Mouse (Mus musculus): ENCODE results near the gene Rab30. TPM values are rescaled to one million over a fixed set of nuclear protein-coding genes. Genes with fewer than 3 reads are reported as not detected.
"Not testable (repeated sequence)": the region's sequence is repeated elsewhere in the genome, so short reads cannot be mapped to it uniquely, and the experiment has no call there.

Rab30 gene
- total and polyA plus RNA-seq, 2 experiments from 2014 or later = 6.1 to 7.3 TPM

- TF ChIP-seq EP300 (IDR thresholded peaks at IDR 0.05; ENCODE audit: low read depth) (no peak), CTCF (IDR thresholded peaks at IDR 0.05; ENCODE audit: low read depth) (no peak)
Observed at GRCm38 (mm10) chr7:92724261-92724660, 17.1 kb upstream of the Rab30 start.

GRCm38 (mm10) chr7:92729583-92729982, 11.8 kb upstream of the Rab30 start:
- 61% methylated on average over 3 of the region's 3 CpGs for WGBS
- H3K27ac ChIP-seq (ENCODE audit: low read depth); H3K36me3 ChIP-seq (replicated peaks; ENCODE audit: control insufficient read depth, insufficient read depth, low read length); H3K4me1 ChIP-seq (ENCODE audit: control insufficient read depth, insufficient read depth); H3K9ac ChIP-seq (replicated peaks; ENCODE audit: low read depth, low read length); H3K4me3 ChIP-seq (ENCODE audit: low read depth, low read length); DNase-seq (ENCODE audit: low spot score); H3K9me3 ChIP-seq (replicated peaks; ENCODE audit: control insufficient read depth, low read length); ATAC-seq (ENCODE audit: insufficient read depth, low read depth); H3K4me2 ChIP-seq (ENCODE audit: low read depth, low read length); H3K27me3 ChIP-seq (ENCODE audit: control insufficient read depth, insufficient read depth, low read length): not testable (repeated sequence)

More at GRCm38 (mm10) chr7:92724261-92724660, 17.1 kb upstream of the Rab30 start:
- no peaks in the 10 kb centered on the region for H3K27me3 ChIP-seq (ENCODE audit: control insufficient read depth, insufficient read depth, low read length)
- no peaks in the 10 kb centered on the region for H3K9me3 ChIP-seq (replicated peaks; ENCODE audit: control insufficient read depth, low read length)
- 62% methylated on average over 4 of the region's 4 CpGs for WGBS
- no peak for DNase-seq (ENCODE audit: low spot score)
- no peak for ATAC-seq (ENCODE audit: insufficient read depth, low read depth)
- H3K36me3 ChIP-seq (replicated peaks; ENCODE audit: control insufficient read depth, insufficient read depth, low read length) = no peaks in the 10 kb centered on the region
- no peak overlapping the region for H3K27ac ChIP-seq (ENCODE audit: low read depth)
- H3K9ac ChIP-seq (replicated peaks; ENCODE audit: low read depth, low read length) = no peak overlapping the region
- no peak overlapping the region for H3K4me3 ChIP-seq (ENCODE audit: low read depth, low read length)
- H3K4me1 ChIP-seq (ENCODE audit: control insufficient read depth, insufficient read depth) = no peaks in the 10 kb centered on the region
- H3K4me2 ChIP-seq (ENCODE audit: low read depth, low read length) = no peak overlapping the region

- no peak for TF ChIP-seq EP300 (IDR thresholded peaks at IDR 0.05; ENCODE audit: low read depth)
- no peak for TF ChIP-seq CTCF (IDR thresholded peaks at IDR 0.05; ENCODE audit: low read depth)
- ATAC-seq (ENCODE audit: insufficient read depth, low read depth) (no peak), DNase-seq (ENCODE audit: low spot score) (no peak)
- H3K27me3 ChIP-seq (ENCODE audit: control insufficient read depth, insufficient read depth, low read length) = no peaks in the 10 kb centered on the region
- no peaks in the 10 kb centered on the region for H3K9me3 ChIP-seq (replicated peaks; ENCODE audit: control insufficient read depth, low read length)
- H3K9ac ChIP-seq (replicated peaks; ENCODE audit: low read depth, low read length) = no peak overlapping the region
- H3K36me3 ChIP-seq (replicated peaks; ENCODE audit: control insufficient read depth, insufficient read depth, low read length) = peaks cover 4% of the 10 kb centered on the region; the same call in 1 of the 2 replicates
- H3K4me2 ChIP-seq (ENCODE audit: low read depth, low read length) = no peak overlapping the region
- WGBS = 73% methylated on average over 4 of the region's 4 CpGs
- H3K4me1 ChIP-seq (ENCODE audit: control insufficient read depth, insufficient read depth) = no peaks in the 10 kb centered on the region
- H3K4me3 ChIP-seq (ENCODE audit: low read depth, low read length) = no peak overlapping the region
- H3K27ac ChIP-seq (ENCODE audit: low read depth) = no peak overlapping the region
Observed at GRCm38 (mm10) chr7:92730465-92730864, 10.9 kb upstream of the Rab30 start.

GRCm38 (mm10) chr7:92730959-92731358, 10.4 kb upstream of the Rab30 start:
- WGBS = 58% methylated on average over 3 of the region's 3 CpGs

GRCm38 (mm10) chr7:92732136-92732535, 9.3 kb upstream of the Rab30 start:
- ATAC-seq (ENCODE audit: insufficient read depth, low read depth) (no peak), DNase-seq (ENCODE audit: low spot score) (no peak)
- no peak overlapping the region for H3K9ac ChIP-seq (replicated peaks; ENCODE audit: low read depth, low read length)
- WGBS = 88% methylated on average over 7 of the region's 7 CpGs
- H3K4me2 ChIP-seq (ENCODE audit: low read depth, low read length) = no peak overlapping the region
- no peak overlapping the region for H3K27ac ChIP-seq (ENCODE audit: low read depth)
- H3K27me3 ChIP-seq (ENCODE audit: control insufficient read depth, insufficient read depth, low read length) = no peaks in the 10 kb centered on the region
- no peaks in the 10 kb centered on the region for H3K9me3 ChIP-seq (replicated peaks; ENCODE audit: control insufficient read depth, low read length)
- no peak for TF ChIP-seq EP300 (IDR thresholded peaks at IDR 0.05; ENCODE audit: low read depth)
- no peak for TF ChIP-seq CTCF (IDR thresholded peaks at IDR 0.05; ENCODE audit: low read depth)
- H3K4me3 ChIP-seq (ENCODE audit: low read depth, low read length) = no peak overlapping the region
- H3K36me3 ChIP-seq (replicated peaks; ENCODE audit: control insufficient read depth, insufficient read depth, low read length) = peaks cover 9% of the 10 kb centered on the region
- H3K4me1 ChIP-seq (ENCODE audit: control insufficient read depth, insufficient read depth) = no peaks in the 10 kb centered on the region

More at GRCm38 (mm10) chr7:92730959-92731358, 10.4 kb upstream of the Rab30 start:
- Histone ChIP-seq H3K4me1 (ENCODE audit: control insufficient read depth, insufficient read depth) (no peaks in the 10 kb centered on the region), H3K4me3 (ENCODE audit: low read depth, low read length) (no peak overlapping the region), H3K4me2 (ENCODE audit: low read depth, low read length) (no peak overlapping the region), H3K9ac (replicated peaks; ENCODE audit: low read depth, low read length) (no peak overlapping the region), H3K27ac (ENCODE audit: low read depth) (no peak overlapping the region), H3K36me3 (replicated peaks; ENCODE audit: control insufficient read depth, insufficient read depth, low read length) (peaks cover 4% of the 10 kb centered on the region; the same call in 1 of the 2 replicates), H3K9me3 (replicated peaks; ENCODE audit: control insufficient read depth, low read length) (no peaks in the 10 kb centered on the region), H3K27me3 (ENCODE audit: control insufficient read depth, insufficient read depth, low read length) (no peaks in the 10 kb centered on the region)
- DNase-seq (ENCODE audit: low spot score) (no peak), ATAC-seq (ENCODE audit: insufficient read depth, low read depth) (no peak)
- no peak for TF ChIP-seq CTCF (IDR thresholded peaks at IDR 0.05; ENCODE audit: low read depth)
- TF ChIP-seq EP300 (IDR thresholded peaks at IDR 0.05; ENCODE audit: low read depth) = no peak

GRCm38 (mm10) chr7:92737560-92737959, 3.8 kb upstream of the Rab30 start:
- H3K27me3 ChIP-seq (ENCODE audit: control insufficient read depth, insufficient read depth, low read length) = no peaks in the 10 kb centered on the region
- WGBS = 91% methylated on average over 1 of the region's 1 CpGs
- H3K36me3 ChIP-seq (replicated peaks; ENCODE audit: control insufficient read depth, insufficient read depth, low read length) = peaks cover 8% of the 10 kb centered on the region
- no peaks in the 10 kb centered on the region for H3K9me3 ChIP-seq (replicated peaks; ENCODE audit: control insufficient read depth, low read length)
- no peak overlapping the region for H3K4me2 ChIP-seq (ENCODE audit: low read depth, low read length)
- no peak for ATAC-seq (ENCODE audit: insufficient read depth, low read depth)
- H3K4me3 ChIP-seq (ENCODE audit: low read depth, low read length) = no peak overlapping the region
- DNase-seq (ENCODE audit: low spot score) = no peak
- no peak for TF ChIP-seq CTCF (IDR thresholded peaks at IDR 0.05; ENCODE audit: low read depth)
- no peak for TF ChIP-seq EP300 (IDR thresholded peaks at IDR 0.05; ENCODE audit: low read depth)
- no peak overlapping the region for H3K27ac ChIP-seq (ENCODE audit: low read depth)
- peaks cover 15% of the 10 kb centered on the region for H3K4me1 ChIP-seq (ENCODE audit: control insufficient read depth, insufficient read depth)
- H3K9ac ChIP-seq (replicated peaks; ENCODE audit: low read depth, low read length) = no peak overlapping the region
